Mouse (Mus musculus) liver, postnatal 0 days (tissue): Measurements from ENCODE around the gene Fto.
A peak's percentile ranks its signal among the peaks of the same experiment; 100 is the strongest.

ENCODE experiments used
- CTCF ChIP-seq: sonication (generic); IDR thresholded peaks from 2 replicates; pipeline ENCODE4 v1.5.1; 2016; ENCODE audit warnings: antibody characterized with exemption, low read depth
- EP300 ChIP-seq: IDR thresholded peaks from 2 replicates; pipeline ENCODE4 v1.6.1; 2016; ENCODE audit warnings: antibody characterized with exemption, low read depth, mild to moderate bottlenecking

DNA sequence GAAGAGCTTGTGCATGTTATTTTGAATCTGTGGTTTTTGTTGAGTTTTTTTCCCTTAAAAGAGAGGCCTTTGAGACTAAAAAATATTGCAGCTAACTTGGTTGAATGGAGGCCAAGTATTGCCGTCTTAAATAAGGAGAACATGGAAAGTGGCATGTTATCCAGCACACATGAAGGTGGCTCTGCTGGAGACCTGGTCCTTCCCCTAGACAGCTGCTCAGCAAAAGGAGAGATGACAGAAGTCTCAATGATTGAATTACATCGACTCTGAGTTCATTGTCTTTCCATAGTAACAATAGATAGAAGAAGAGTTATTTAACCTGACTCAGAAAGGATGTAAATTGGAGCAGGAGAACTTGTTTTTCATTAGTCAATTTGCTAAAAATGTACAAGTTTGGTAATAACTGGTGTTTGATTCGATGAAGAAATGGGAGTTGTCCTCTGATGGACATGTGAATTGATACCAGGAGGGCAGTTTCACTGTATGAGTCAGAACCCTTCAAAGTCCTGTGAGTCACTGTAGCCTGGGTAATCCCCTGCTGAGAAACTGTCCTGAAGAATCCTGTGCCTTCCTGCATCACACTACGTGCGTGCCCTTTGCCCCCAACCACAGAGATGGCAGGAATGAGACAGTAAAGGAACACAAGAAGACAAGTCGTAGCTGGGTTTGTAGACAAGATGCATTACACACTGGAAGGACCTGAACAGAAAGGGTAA, 82.2 kb downstream of the Fto start:
- TF ChIP-seq CTCF = no peak
- peak; percentile 56; the same call in 1 of the 2 replicates for TF ChIP-seq EP300
